Mouse (Mus musculus): ENCODE measurements around the gene Tmem119. TPM values are rescaled to one million over a fixed set of nuclear protein-coding genes. Genes with fewer than 3 reads are reported as not detected.

The Tmem119 gene
- 1 to 10 TPM; 2.1 to 2.5 TPM for total RNA-seq (2023)

GRCm38 (mm10) chr5:113800280-113800679, at the start of gene Tmem119:
TSS of gene Tmem119 (minus strand) at chr5:113800516.

DNA sequence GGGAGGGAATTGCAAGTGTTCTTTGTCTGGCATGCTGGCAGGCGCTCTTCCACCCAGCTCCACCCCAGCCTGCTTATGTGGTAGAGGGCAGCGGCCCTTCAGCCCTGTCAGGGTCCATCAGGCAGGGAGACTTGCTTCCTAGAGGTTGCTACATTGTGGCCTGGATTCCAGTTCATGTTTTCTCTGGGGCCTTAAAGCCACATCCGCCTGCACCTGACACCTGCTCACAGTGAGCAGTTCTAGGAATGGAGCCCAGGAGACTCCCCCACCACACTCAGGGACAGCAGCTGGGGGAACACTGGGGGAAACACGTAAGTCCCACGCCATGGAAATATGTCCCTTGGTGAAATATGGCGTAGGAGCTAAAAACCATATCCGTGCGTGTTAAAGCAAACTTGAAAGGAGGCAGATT, 32.2 kb upstream of the Tmem119 start, which contains the start of gene Selplg:
Gene Selplg, minus strand, starts transcription at position 155 of the 412 bp plus-strand sequence.

DNA sequence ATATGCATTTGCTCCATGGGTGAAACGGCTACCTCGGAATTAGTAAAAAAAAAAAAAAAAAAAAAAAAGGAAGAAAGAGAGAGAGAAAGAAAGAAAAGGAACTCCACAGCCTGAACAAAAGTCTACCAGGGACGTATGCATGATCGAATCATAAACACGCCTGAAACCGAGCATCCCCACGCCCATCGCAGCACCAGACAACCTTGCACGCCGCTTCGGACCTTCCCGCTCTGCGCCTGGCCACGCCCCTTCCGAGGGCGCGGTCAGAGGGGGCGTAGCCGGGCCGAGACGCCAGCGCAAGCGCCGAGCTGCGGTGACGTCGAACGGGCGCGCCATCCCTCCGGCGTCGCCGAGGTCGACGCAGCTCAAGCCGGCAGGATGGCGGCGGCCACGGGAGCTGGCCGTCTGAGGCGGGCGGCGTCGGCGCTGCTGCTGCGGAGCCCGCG, 27.8 kb downstream of the Tmem119 start, which contains the start of the genes Sart3 and Iscu:
Gene Sart3, minus strand, starts transcription at position 61 of the 446 bp plus-strand sequence.
Gene Iscu, plus strand, starts transcription at position 299 of the 446 bp plus-strand sequence.

Other genes with a start within 250 kb of the Tmem119 start
- gene Cmklr1, start 150.1 kb downstream of the Tmem119 start, total RNA-seq (2023) = 1 to 10 TPM; 1.2 to 1.4 TPM
- gene 1700069L16Rik, start 75.7 kb downstream of the Tmem119 start, total RNA-seq (2023) = not detected
- 1 to 10 TPM; 4.0 to 4.5 TPM for gene Ficd, start 64.7 kb downstream of the Tmem119 start, total RNA-seq (2023)
- 10 to 100 TPM; 34.8 to 37.0 TPM for gene Sart3, start 28.0 kb downstream of the Tmem119 start, total RNA-seq (2023)
- gene Iscu, start 27.8 kb downstream of the Tmem119 start, total RNA-seq (2023) = 10 to 100 TPM; 81.5 to 87.7 TPM
- gene Selplg, start 32.1 kb upstream of the Tmem119 start, total RNA-seq (2023) = 100 to 1,000 TPM; 382 to 467 TPM
- gene Coro1c, start 108.2 kb upstream of the Tmem119 start, total RNA-seq (2023) = 100 to 1,000 TPM in 1 of 2 experiments, 10 to 100 TPM in 1; 96.1 to 108 TPM
- 10 to 100 TPM; 13.2 to 13.3 TPM for gene Ssh1, start 193.4 kb upstream of the Tmem119 start, total RNA-seq (2023)
- gene Dao, start 203.2 kb upstream of the Tmem119 start, total RNA-seq (2023) = not detected